11 mouse cellular contexts compared by ENCODE assay signal in genomic region chr10:77456507-77456906, GRCm38 (mm10). TPM values are rescaled to one million over a fixed set of nuclear protein-coding genes. Genes with fewer than 3 reads are reported as not detected.
DNase-seq lines count a peak whose midpoint lies in the region; ATAC-seq lines count a peak whose summit lies in the region.
"Had no signal": no experiment of that assay in that cellular context is flagged by ENCODE, and none has a peak within 500 bp of the region (broad histone marks: within the 10 kb centered on the region; RNA-seq: fewer than 3 reads in every experiment).

No protein-coding gene starts in this region.

- WGBS in heart, embryonic 10.5 days: 38% methylated on average over 7 of the region's 7 CpGs
- 63% methylated on average over 7 of the region's 7 CpGs for WGBS in midbrain, embryonic 16.5 days

- ATAC-seq in midbrain, embryonic 16.5 days: no peak

- H3K27me3 ChIP-seq in heart, embryonic 10.5 days (ENCODE audit: insufficient read depth, poor library complexity, severe bottlenecking): no peaks in the 10 kb centered on the region
- H3K27me3 ChIP-seq in midbrain, embryonic 16.5 days (ENCODE audit: control insufficient read depth, insufficient read depth, low read depth, low read length): no peaks in the 10 kb centered on the region

- DNase-seq in ovary, adult 18-20 months (ENCODE audit: low spot score): peak; percentile 44
- DNase-seq in ovary, postnatal 10 days (ENCODE audit: low spot score): no peak
- DNase-seq in cerebellum, adult 18-20 months: peak; percentile 86 to 95
- peak; percentile 85 for DNase-seq in heart, embryonic 10.5 days (ENCODE audit: low spot score)
- peak; percentile 60 for DNase-seq in skeletal muscle tissue, adult 2 months (ENCODE audit: low read depth, low spot score)
- DNase-seq in left cerebral cortex, postnatal 14 days (ENCODE audit: low spot score in 2 of 2): no peak
- DNase-seq: thymus, adult 18-20 months had no signal

- intact Hi-C loops in left cerebral cortex, postnatal 14 days (cut with DNase I): no loop called here

- H3K4me3 ChIP-seq in heart, embryonic 10.5 days: no peak overlapping the region; the same call in 1 of the 2 replicates
- no peak overlapping the region for H3K4me3 ChIP-seq in midbrain, embryonic 16.5 days (ENCODE audit: low read depth, low read length)
- H3K4me3 ChIP-seq: forebrain, embryonic 10.5 days; left cerebral cortex, adult 2 months had no signal

- H3K4me1 ChIP-seq in heart, embryonic 10.5 days: peaks cover 49% of the 10 kb centered on the region
- no peaks in the 10 kb centered on the region for H3K4me1 ChIP-seq in midbrain, embryonic 16.5 days (ENCODE audit: control insufficient read depth, insufficient read depth, low read length)
- H3K4me1 ChIP-seq: forebrain, embryonic 10.5 days had no signal

- peaks cover 3% of the 10 kb centered on the region; the same call in 1 of the 2 replicates for H3K36me3 ChIP-seq in heart, embryonic 10.5 days
- H3K36me3 ChIP-seq in midbrain, embryonic 16.5 days (ENCODE audit: control insufficient read depth, insufficient read depth, low read length): no peaks in the 10 kb centered on the region
- H3K36me3 ChIP-seq: forebrain, embryonic 10.5 days had no signal

- H3K4me2 ChIP-seq in midbrain, embryonic 16.5 days (ENCODE audit: low read length): no peak overlapping the region

- H3K9me3 ChIP-seq in heart, embryonic 10.5 days: no peaks in the 10 kb centered on the region
- H3K9me3 ChIP-seq in midbrain, embryonic 16.5 days (replicated peaks; ENCODE audit: control insufficient read depth, low read length, poor library complexity, severe bottlenecking): 0 out of 2 replicates have a peak, but pooled peaks cover 2% of the 10 kb centered on the region
- H3K9me3 ChIP-seq: forebrain, embryonic 10.5 days had no signal

- H3K9ac ChIP-seq in midbrain, embryonic 16.5 days (ENCODE audit: low read depth, low read length): no peak overlapping the region
- H3K9ac ChIP-seq: liver, embryonic 14.5 days had no signal

- H3K27ac ChIP-seq in heart, embryonic 10.5 days: peak overlapping the region; percentile 87
- H3K27ac ChIP-seq in midbrain, embryonic 16.5 days (ENCODE audit: low read length): no peak overlapping the region
- H3K27ac ChIP-seq: forebrain, embryonic 10.5 days; left cerebral cortex, adult 2 months; liver, embryonic 14.5 days had no signal

RNA-seq across cellular contexts. Expression of gene Adarb1, which starts 38.4 kb away (rescaled TPM):
- 9.2 and 9.9 TPM in 2 replicates for polyA plus RNA-seq in heart, embryonic 10.5 days (2016; fragmentation: Nextera tagmentation; extraction: Ambion mirVana)
- 16.9 and 18.2 TPM in 2 replicates for polyA plus RNA-seq in midbrain, embryonic 16.5 days (2015; fragmentation: Nextera tagmentation; extraction: Ambion mirVana)
- total RNA-seq in left cerebral cortex, postnatal 14 days (2021): 100 to 1,000 TPM; 118 to 121 TPM

RNA-seq across cellular contexts. Expression of gene Fam207a, which starts 59.1 kb away (rescaled TPM):
- 30.7 and 45.6 TPM in 2 replicates for polyA plus RNA-seq in heart, embryonic 10.5 days (2016; fragmentation: Nextera tagmentation; extraction: Ambion mirVana)
- polyA plus RNA-seq in midbrain, embryonic 16.5 days (2015; fragmentation: Nextera tagmentation; extraction: Ambion mirVana): 40.5 and 44.1 TPM in 2 replicates
- total RNA-seq in left cerebral cortex, postnatal 14 days (2021): 10 to 100 TPM; 32.2 to 33.4 TPM

Comparison
In these comparisons a context has a peak if more than half of its experiments do, and no peak if none do; other contexts are left out.
1. DNase-seq: peak in ovary, adult 18-20 months (single experiment), cerebellum, adult 18-20 months (2 of 2), heart, embryonic 10.5 days (single experiment) and skeletal muscle tissue, adult 2 months (single experiment); none in ovary, postnatal 10 days (single experiment) and left cerebral cortex, postnatal 14 days (0 of 2).